Mouse (Mus musculus): ENCODE results near the gene Ttc37.

The Ttc37 gene

GRCm38 (mm10) chr13:76132415-76132814 is 33.9 kb downstream of the Ttc37 start:
- no peak for TF ChIP-seq NANOG (IDR thresholded peaks at IDR 0.05; ENCODE audit: borderline replicate concordance, low read length)
- Histone ChIP-seq H3K27me3 (ENCODE audit: insufficient read depth, low read length) (no peaks in the 10 kb centered on the region), H3K36me3 (ENCODE audit: insufficient read depth, low read length) (peaks cover 70% of the 10 kb centered on the region), H3K4me1 (replicated peaks; ENCODE audit: low read depth, low read length) (no peaks in the 10 kb centered on the region), H3K9me3 (ENCODE audit: low read length) (no peaks in the 10 kb centered on the region), H3K4me3 (replicated peaks; ENCODE audit: low read length) (no peak overlapping the region)

GRCm38 (mm10) chr13:76138862-76139261 is 40.3 kb downstream of the Ttc37 start:
- Histone ChIP-seq H3K27me3 (ENCODE audit: insufficient read depth, low read length) (no peaks in the 10 kb centered on the region), H3K4me3 (replicated peaks; ENCODE audit: low read length) (no peak overlapping the region), H3K9me3 (ENCODE audit: low read length) (no peaks in the 10 kb centered on the region), H3K36me3 (ENCODE audit: insufficient read depth, low read length) (peaks cover 69% of the 10 kb centered on the region), H3K4me1 (replicated peaks; ENCODE audit: low read depth, low read length) (no peaks in the 10 kb centered on the region; the same call in 1 of the 2 replicates)
- no peak for TF ChIP-seq NANOG (IDR thresholded peaks at IDR 0.05; ENCODE audit: borderline replicate concordance, low read length)
- TF ChIP-seq POU5F1 (IDR thresholded peaks at IDR 0.05; ENCODE audit: borderline replicate concordance, low read length): no peak
- no peak for TF ChIP-seq CTCF (conservative IDR thresholded peaks at IDR 0.05; ENCODE audit: low read length)

GRCm38 (mm10) chr13:76141117-76141808 is 42.7 kb downstream of the Ttc37 start:
- Histone ChIP-seq H3K36me3 (ENCODE audit: insufficient read depth, low read length) (peaks cover 57% of the 10 kb centered on the region), H3K4me1 (replicated peaks; ENCODE audit: low read depth, low read length) (no peaks in the 10 kb centered on the region; the same call in 1 of the 2 replicates), H3K9me3 (ENCODE audit: low read length) (no peaks in the 10 kb centered on the region), H3K4me3 (replicated peaks; ENCODE audit: low read length) (no peak overlapping the region), H3K27me3 (ENCODE audit: insufficient read depth, low read length) (no peaks in the 10 kb centered on the region)
- TF ChIP-seq POU5F1 (IDR thresholded peaks at IDR 0.05; ENCODE audit: borderline replicate concordance, low read length) (no peak), NANOG (IDR thresholded peaks at IDR 0.05; ENCODE audit: borderline replicate concordance, low read length) (no peak), CTCF (conservative IDR thresholded peaks at IDR 0.05; ENCODE audit: low read length) (no peak)

- Histone ChIP-seq H3K4me1 (replicated peaks; ENCODE audit: low read depth, low read length) (no peaks in the 10 kb centered on the region), H3K27me3 (ENCODE audit: insufficient read depth, low read length) (no peaks in the 10 kb centered on the region), H3K4me3 (replicated peaks; ENCODE audit: low read length) (no peak overlapping the region), H3K9me3 (ENCODE audit: low read length) (no peaks in the 10 kb centered on the region), H3K36me3 (ENCODE audit: insufficient read depth, low read length) (peaks cover 39% of the 10 kb centered on the region)
- no peak for TF ChIP-seq POU5F1 (IDR thresholded peaks at IDR 0.05; ENCODE audit: borderline replicate concordance, low read length)
- TF ChIP-seq CTCF (conservative IDR thresholded peaks at IDR 0.05; ENCODE audit: low read length): no peak
- no peak for TF ChIP-seq NANOG (IDR thresholded peaks at IDR 0.05; ENCODE audit: borderline replicate concordance, low read length)
These were observed 51.9 kb downstream of the Ttc37 start for GRCm38 (mm10) chr13:76150483-76150882.

- H3K4me3 ChIP-seq (replicated peaks; ENCODE audit: low read length): no peak overlapping the region
- H3K27me3 ChIP-seq (ENCODE audit: insufficient read depth, low read length): no peaks in the 10 kb centered on the region
- no peaks in the 10 kb centered on the region for H3K4me1 ChIP-seq (replicated peaks; ENCODE audit: low read depth, low read length)
- no peaks in the 10 kb centered on the region for H3K9me3 ChIP-seq (ENCODE audit: low read length)
- TF ChIP-seq POU5F1 (IDR thresholded peaks at IDR 0.05; ENCODE audit: borderline replicate concordance, low read length) (no peak), NANOG (IDR thresholded peaks at IDR 0.05; ENCODE audit: borderline replicate concordance, low read length) (no peak), CTCF (conservative IDR thresholded peaks at IDR 0.05; ENCODE audit: low read length) (no peak)
- peaks cover 40% of the 10 kb centered on the region for H3K36me3 ChIP-seq (ENCODE audit: insufficient read depth, low read length)
These were observed 58.6 kb downstream of the Ttc37 start for GRCm38 (mm10) chr13:76157099-76157498.

GRCm38 (mm10) chr13:76157508-76157907 is 59.0 kb downstream of the Ttc37 start:
- Histone ChIP-seq H3K4me1 (replicated peaks; ENCODE audit: low read depth, low read length) (no peaks in the 10 kb centered on the region), H3K4me3 (replicated peaks; ENCODE audit: low read length) (no peak overlapping the region), H3K9me3 (ENCODE audit: low read length) (no peaks in the 10 kb centered on the region), H3K27me3 (ENCODE audit: insufficient read depth, low read length) (no peaks in the 10 kb centered on the region), H3K36me3 (ENCODE audit: insufficient read depth, low read length) (peaks cover 40% of the 10 kb centered on the region)
- TF ChIP-seq POU5F1 (IDR thresholded peaks at IDR 0.05; ENCODE audit: borderline replicate concordance, low read length) (no peak), NANOG (IDR thresholded peaks at IDR 0.05; ENCODE audit: borderline replicate concordance, low read length) (no peak), CTCF (conservative IDR thresholded peaks at IDR 0.05; ENCODE audit: low read length) (no peak)

GRCm38 (mm10) chr13:76160587-76160986 is 62.1 kb downstream of the Ttc37 start:
- peaks cover 35% of the 10 kb centered on the region for H3K36me3 ChIP-seq (ENCODE audit: insufficient read depth, low read length)
- H3K4me3 ChIP-seq (replicated peaks; ENCODE audit: low read length): no peak overlapping the region
- no peaks in the 10 kb centered on the region for H3K9me3 ChIP-seq (ENCODE audit: low read length)
- no peak for TF ChIP-seq NANOG (IDR thresholded peaks at IDR 0.05; ENCODE audit: borderline replicate concordance, low read length)
- no peak for TF ChIP-seq POU5F1 (IDR thresholded peaks at IDR 0.05; ENCODE audit: borderline replicate concordance, low read length)
- TF ChIP-seq CTCF (conservative IDR thresholded peaks at IDR 0.05; ENCODE audit: low read length): no peak
- no peaks in the 10 kb centered on the region for H3K4me1 ChIP-seq (replicated peaks; ENCODE audit: low read depth, low read length)
- H3K27me3 ChIP-seq (ENCODE audit: insufficient read depth, low read length): no peaks in the 10 kb centered on the region

- H3K27me3 ChIP-seq (ENCODE audit: insufficient read depth, low read length): no peaks in the 10 kb centered on the region
- H3K4me3 ChIP-seq (replicated peaks; ENCODE audit: low read length): no peak overlapping the region
- H3K36me3 ChIP-seq (ENCODE audit: insufficient read depth, low read length): peaks cover 34% of the 10 kb centered on the region
- TF ChIP-seq NANOG (IDR thresholded peaks at IDR 0.05; ENCODE audit: borderline replicate concordance, low read length): no peak
- TF ChIP-seq CTCF (conservative IDR thresholded peaks at IDR 0.05; ENCODE audit: low read length): no peak
- no peak for TF ChIP-seq POU5F1 (IDR thresholded peaks at IDR 0.05; ENCODE audit: borderline replicate concordance, low read length)
- H3K9me3 ChIP-seq (ENCODE audit: low read length): peaks cover 13% of the 10 kb centered on the region
- H3K4me1 ChIP-seq (replicated peaks; ENCODE audit: low read depth, low read length): peaks cover 12% of the 10 kb centered on the region
These were observed 75.8 kb downstream of the Ttc37 start for GRCm38 (mm10) chr13:76174297-76174696.

- no peak overlapping the region for H3K4me3 ChIP-seq (replicated peaks; ENCODE audit: low read length)
- TF ChIP-seq NANOG (IDR thresholded peaks at IDR 0.05; ENCODE audit: borderline replicate concordance, low read length) (no peak), CTCF (conservative IDR thresholded peaks at IDR 0.05; ENCODE audit: low read length) (no peak), POU5F1 (IDR thresholded peaks at IDR 0.05; ENCODE audit: borderline replicate concordance, low read length) (no peak)
- H3K4me1 ChIP-seq (replicated peaks; ENCODE audit: low read depth, low read length): peaks cover 26% of the 10 kb centered on the region
- no peaks in the 10 kb centered on the region for H3K27me3 ChIP-seq (ENCODE audit: insufficient read depth, low read length)
- peaks cover 53% of the 10 kb centered on the region for H3K36me3 ChIP-seq (ENCODE audit: insufficient read depth, low read length)
- peaks cover 13% of the 10 kb centered on the region for H3K9me3 ChIP-seq (ENCODE audit: low read length)
These were observed 80.2 kb downstream of the Ttc37 start for GRCm38 (mm10) chr13:76178700-76179099.

Measured in E14TG2a.4 (cell line).